Mouse (Mus musculus) Patski (cell line): ENCODE measurements at regions not wholly inside any gene's neighbourhood (a gene's known extent, or its start where the extent isn't known, plus 50 kb on each side); places are given as distances from the start of the nearest gene placed in this dataset.

Source experiments
- ATAC-seq: fragments of 100-300 bp; one replicate; pipeline ENCODE4 v1.8.0; 2021
- CTCF ChIA-PET: fragments of 350-600 bp; sonication (Branson Sonifier 250); formaldehyde crosslinking; loops from one replicate; lab custom pipeline; 2022; ENCODE audit warnings: inconsistent platforms; lab: Charles Lee
- POLR2A ChIA-PET: fragments of 350-600 bp; sonication (Branson Sonifier 250); formaldehyde crosslinking; loops from one replicate; lab custom pipeline; 2022; ENCODE audit warnings: antibody characterized with exemption, inconsistent platforms; lab: Charles Lee
- DNase-seq: peaks from one replicate; pipeline ENCODE4 v3.0.0-alpha.2; 2011; ENCODE audit warnings: low read depth, low spot score
- H3K27me3 ChIP-seq: fragments of 371-371 bp; one replicate; pipeline ENCODE4 v1.5.1; 2021
- CTCF ChIP-seq: fragments of 100-300 bp; IDR thresholded peaks from one replicate; pipeline ENCODE4 v1.5.1; 2021
- in situ Hi-C: fragments of 300-500 bp; cut with MboI; formaldehyde crosslinking; loops from 3 replicates; pipeline ENCODE4 v1.11.1; 2018; ENCODE audit warnings: low pct_unique_long_range_greater_than_20kb, mixed read lengths

DNA sequence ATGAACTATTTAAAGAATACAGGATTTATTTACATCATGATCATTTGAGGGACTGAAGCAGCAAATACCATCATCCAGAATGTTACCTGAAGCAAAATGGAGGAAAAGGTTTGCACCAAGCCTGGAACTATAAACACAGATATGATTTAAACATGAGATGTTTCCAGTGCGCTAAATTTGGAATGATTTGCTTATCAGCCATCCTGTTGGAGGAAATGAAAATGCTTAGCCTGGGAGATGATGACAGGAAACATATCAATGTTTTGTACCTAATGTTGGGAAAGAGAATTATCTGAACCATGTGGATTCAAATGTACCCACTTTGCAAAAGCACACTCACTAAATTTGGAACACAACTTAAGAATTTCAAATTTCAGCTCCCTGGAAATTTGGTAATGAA is 149.3 kb downstream of the Adgra3 start:
- no peak for DNase-seq
- TF ChIP-seq CTCF: no peak
- POLR2A ChIA-PET: no interaction called here
- peaks cover 25% of the 10 kb centered on the region for H3K27me3 ChIP-seq
- no peak for ATAC-seq
- CTCF ChIA-PET: no interaction called here
- in situ Hi-C loops: no loop called here

- no peak for ATAC-seq
- H3K27me3 ChIP-seq: peaks cover 17% of the 10 kb centered on the region
- CTCF ChIA-PET: no interaction called here
- in situ Hi-C loops: no loop called here
- no peak for TF ChIP-seq CTCF
- POLR2A ChIA-PET: no interaction called here
- DNase-seq: no peak
Measured at GRCm38 (mm10) chr5:49896106-49896505, 162.7 kb downstream of the Adgra3 start.

GRCm38 (mm10) chr5:49880383-49880782 is 178.4 kb downstream of the Adgra3 start:
- TF ChIP-seq CTCF: no peak
- in situ Hi-C loops: no loop called here
- ChIA-PET POLR2A (no interaction called here), CTCF (no interaction called here)
- no peak for DNase-seq
- no peak for ATAC-seq
- H3K27me3 ChIP-seq: peaks cover 4% of the 10 kb centered on the region

DNA sequence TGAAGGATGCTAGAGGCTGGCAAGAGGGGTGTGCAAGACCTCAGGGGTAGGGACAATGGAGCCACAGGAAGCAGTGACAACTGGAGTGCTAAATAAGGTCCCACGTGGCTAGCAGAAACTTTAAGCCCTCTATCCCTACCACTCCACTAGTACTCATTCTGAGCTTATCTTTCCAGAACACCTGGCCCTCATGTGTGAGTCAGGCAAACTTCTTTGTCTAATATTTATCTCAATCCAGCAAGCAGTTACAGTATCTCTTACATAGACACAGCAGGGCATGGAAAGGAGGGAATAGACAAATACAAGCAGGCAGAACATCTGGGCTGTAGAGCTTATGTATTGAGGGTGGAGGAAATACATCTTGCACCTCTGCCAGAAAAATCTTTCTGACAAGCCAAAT is 182.6 kb downstream of the Adgra3 start:
- in situ Hi-C loops: no loop called here
- CTCF ChIA-PET: no interaction called here
- POLR2A ChIA-PET: no interaction called here
- no peak for ATAC-seq
- H3K27me3 ChIP-seq: no peaks in the 10 kb centered on the region
- no peak for TF ChIP-seq CTCF
- DNase-seq: no peak

DNA sequence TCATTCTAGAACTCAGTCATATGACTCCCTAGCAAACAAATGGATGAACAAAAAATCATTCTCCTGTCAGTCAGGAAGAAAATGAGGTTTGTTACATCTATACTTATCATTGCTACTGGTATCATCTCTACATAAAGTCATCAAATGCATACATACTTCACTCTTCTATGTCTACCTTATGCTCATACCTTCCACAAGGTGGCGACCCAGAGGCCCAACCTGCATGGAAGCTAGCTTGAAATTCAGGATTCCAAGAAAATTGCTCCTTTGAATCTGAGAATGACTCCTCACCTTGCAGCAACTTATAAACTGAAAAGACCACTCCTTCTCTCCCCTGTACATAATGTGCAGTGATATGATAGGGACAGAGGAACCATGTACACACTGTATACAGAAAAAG is 201.6 kb downstream of the Adgra3 start:
- DNase-seq (no peak), ATAC-seq (no peak)
- ChIA-PET CTCF (no interaction called here), POLR2A (no interaction called here)
- in situ Hi-C loops: no loop called here
- peak; percentile 46 for TF ChIP-seq CTCF
- H3K27me3 ChIP-seq: peaks cover 6% of the 10 kb centered on the region

DNA sequence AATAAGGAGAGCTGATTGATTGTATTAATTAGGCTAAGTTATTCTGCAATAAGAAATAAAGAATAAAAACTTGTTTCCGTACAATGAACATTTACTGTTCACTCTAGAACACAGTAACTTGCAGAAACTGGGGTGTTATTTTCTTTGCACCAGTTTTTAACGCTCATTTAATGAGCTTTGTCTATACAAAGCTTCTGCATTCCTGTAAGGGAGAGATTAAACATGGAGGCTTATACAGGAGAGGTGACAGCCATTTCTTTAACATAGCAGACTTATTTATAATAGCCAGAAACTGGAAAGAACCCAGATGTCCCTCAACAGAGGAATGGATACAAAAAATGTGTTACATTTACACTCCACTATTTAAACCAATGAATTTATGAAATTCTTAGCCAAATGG is 202.8 kb downstream of the Adgra3 start:
- DNase-seq (no peak), ATAC-seq (no peak)
- no peak for TF ChIP-seq CTCF
- CTCF ChIA-PET: no interaction called here
- peaks cover 6% of the 10 kb centered on the region for H3K27me3 ChIP-seq
- in situ Hi-C loops: no loop called here
- POLR2A ChIA-PET: no interaction called here

DNA sequence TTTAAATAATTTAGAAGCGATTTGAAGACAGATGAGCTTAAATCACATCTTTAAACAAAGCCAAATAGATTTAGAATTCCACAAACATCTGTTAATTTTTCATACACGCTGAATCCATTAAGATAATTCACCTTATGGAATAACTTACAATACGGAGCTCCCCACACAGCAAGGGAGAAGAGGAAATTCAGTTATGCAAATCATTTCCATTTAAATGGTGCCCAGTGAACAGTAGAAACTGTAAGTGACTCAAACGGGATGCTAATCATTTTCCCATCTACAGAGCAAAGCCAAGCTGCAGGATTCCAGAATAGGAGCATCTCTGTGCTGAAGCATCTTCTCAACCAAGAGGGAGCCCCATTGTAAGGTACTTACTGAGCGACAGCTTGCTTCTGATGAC is 210.1 kb downstream of the Adgra3 start:
- CTCF ChIA-PET: interaction anchor here (0.8 kb wide), 1 partner anchor 14 kb away, joined by 3 read pairs; no protein-coding TSS in a partner anchor
- no peak for DNase-seq
- in situ Hi-C loops: no loop called here
- peaks cover 4% of the 10 kb centered on the region for H3K27me3 ChIP-seq
- no peak for TF ChIP-seq CTCF
- POLR2A ChIA-PET: no interaction called here
- no peak for ATAC-seq

- in situ Hi-C loops: no loop called here
Measured at GRCm38 (mm10) chr5:49848174-49848573, 210.6 kb downstream of the Adgra3 start.

GRCm38 (mm10) chr5:49818832-49819231 is 240.0 kb downstream of the Adgra3 start:
- ChIA-PET CTCF (no interaction called here), POLR2A (no interaction called here)
- in situ Hi-C loops: no loop called here
- DNase-seq (no peak), ATAC-seq (no peak)
- TF ChIP-seq CTCF: no peak
- no peaks in the 10 kb centered on the region for H3K27me3 ChIP-seq

More at GRCm38 (mm10) chr5:49848174-49848573, 210.6 kb downstream of the Adgra3 start:
- DNase-seq (no peak), ATAC-seq (no peak)
- POLR2A ChIA-PET: no interaction called here
- H3K27me3 ChIP-seq: peaks cover 4% of the 10 kb centered on the region
- CTCF ChIA-PET: interaction anchor here (0.8 kb wide), 1 partner anchor 14 kb away, joined by 3 read pairs; no protein-coding TSS in a partner anchor
- TF ChIP-seq CTCF: no peak

- ATAC-seq (no peak), DNase-seq (no peak)
- CTCF ChIA-PET: no interaction called here
- TF ChIP-seq CTCF: no peak
- POLR2A ChIA-PET: no interaction called here
- in situ Hi-C loops: no loop called here
- H3K27me3 ChIP-seq: no peaks in the 10 kb centered on the region
Measured at GRCm38 (mm10) chr5:49816751-49817150, 242.1 kb downstream of the Adgra3 start.

DNA sequence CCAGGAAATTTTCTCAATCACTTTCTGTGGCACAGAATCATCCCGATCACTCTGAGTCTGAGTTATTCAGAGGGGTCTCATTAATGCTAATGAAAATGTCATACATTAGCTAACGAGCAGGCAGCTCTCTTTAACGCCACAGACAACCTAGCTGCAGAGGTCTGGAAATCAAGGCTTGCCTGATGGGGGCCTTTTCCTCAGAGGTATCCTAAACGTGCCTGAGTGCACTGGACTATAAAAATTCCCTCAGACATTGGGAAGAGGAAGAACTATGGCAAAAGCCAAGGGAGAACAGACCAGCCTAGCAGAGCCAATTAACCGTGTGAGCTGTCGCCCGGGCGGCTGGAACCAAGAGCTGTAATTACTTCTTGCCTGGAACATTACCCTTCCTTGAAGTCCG is 245.5 kb downstream of the Adgra3 start:
- ATAC-seq (no peak), DNase-seq (no peak)
- ChIA-PET POLR2A (no interaction called here), CTCF (no interaction called here)
- no peak for TF ChIP-seq CTCF
- H3K27me3 ChIP-seq: no peaks in the 10 kb centered on the region
- in situ Hi-C loops: no loop called here

GRCm38 (mm10) chr5:49788494-49789160 is 263.9 kb upstream of the Kcnip4 start:
- ChIA-PET POLR2A (no interaction called here), CTCF (no interaction called here)
- no peaks in the 10 kb centered on the region for H3K27me3 ChIP-seq
- no peak for TF ChIP-seq CTCF
- DNase-seq: no peak
- ATAC-seq: no peak
- in situ Hi-C loops: no loop called here
